Mouse (Mus musculus) effector memory CD4-positive, alpha-beta T cell, adult 5 months (primary cell): Measurements from ENCODE around the gene Zfp119b. TPM values are rescaled to one million over a fixed set of nuclear protein-coding genes. Genes with fewer than 3 reads are reported as not detected.

Experiments
- polyA plus RNA-seq: library from polyadenylated mRNA; unstranded; fragments of 100-300 nt; shearing (Covaris generic); gene quantifications from one replicate; pipeline ENCODE4 v1.2.1, GENCODE M21; 2017

Zfp119b gene
- polyA plus RNA-seq: 5.7 TPM

DNA sequence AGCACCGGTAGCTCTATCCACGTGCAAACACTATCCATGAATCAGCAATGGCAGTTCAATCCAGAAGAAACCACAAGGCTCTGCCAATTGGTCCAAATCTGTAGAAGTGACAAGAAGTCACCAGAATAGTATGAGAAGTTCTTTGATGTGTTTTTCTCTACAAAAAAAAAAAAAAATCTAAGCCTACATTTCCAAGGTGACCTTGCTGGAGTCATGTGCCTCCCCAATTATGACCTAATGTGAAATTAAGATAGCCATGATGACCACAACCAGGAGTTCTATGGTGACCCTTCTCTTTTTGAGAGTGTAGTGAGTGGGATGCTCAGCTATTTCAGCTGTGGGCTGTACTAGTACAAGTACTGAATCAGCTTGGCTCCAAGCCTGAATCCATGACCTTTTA lies at the start of gene Zfp119b:
Gene Zfp119b (minus strand): TSS at position 101 of the 400 bp plus-strand sequence.

DNA sequence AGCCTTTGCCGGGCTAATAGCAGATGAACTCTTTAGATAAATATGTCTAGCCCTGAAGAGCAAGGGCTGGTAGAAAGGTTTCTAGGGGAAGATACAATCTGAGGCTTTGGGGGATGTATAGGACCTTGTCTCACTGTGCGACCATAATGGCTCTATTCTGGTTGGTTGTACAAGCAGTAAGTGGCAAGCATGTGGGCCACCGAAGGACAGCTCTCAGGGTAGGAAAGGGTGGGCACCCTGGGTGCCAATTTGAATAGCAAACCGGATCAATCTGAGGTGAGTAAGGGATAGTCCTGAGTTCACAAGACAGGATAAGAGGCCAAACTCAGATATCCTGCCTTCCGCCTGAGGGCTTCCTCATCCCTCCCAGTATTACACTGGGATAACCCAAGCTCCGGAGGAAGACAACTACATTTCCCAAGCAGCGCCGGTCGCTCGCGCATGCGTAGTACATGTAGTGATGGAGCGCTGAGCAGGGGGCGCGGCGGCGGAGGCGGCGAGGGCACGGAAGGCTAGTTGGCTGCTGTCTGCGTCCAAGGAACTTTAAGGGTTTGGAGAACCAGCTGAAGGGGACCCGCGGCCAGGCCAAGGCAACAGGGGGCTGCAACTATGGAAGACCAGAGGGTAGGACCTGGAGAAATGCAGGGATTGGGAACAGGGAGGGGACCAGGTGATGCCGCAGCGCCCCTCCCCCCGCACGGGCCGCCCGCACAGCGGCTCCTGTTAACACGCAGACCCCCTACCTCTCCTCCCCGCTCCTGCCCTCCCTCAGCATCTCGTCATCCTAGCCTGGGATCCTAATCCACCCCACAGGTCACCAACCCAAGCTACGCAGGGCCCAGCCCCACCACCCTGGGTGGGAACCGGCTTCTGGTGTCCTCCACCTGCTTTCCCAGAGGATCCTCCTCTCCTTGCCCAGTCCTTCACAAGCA lies 37.0 kb upstream of the Zfp119b start, which contains the start of gene Fsd1:
Gene Fsd1 (plus strand): TSS at position 480 of the 932 bp plus-strand sequence.

DNA sequence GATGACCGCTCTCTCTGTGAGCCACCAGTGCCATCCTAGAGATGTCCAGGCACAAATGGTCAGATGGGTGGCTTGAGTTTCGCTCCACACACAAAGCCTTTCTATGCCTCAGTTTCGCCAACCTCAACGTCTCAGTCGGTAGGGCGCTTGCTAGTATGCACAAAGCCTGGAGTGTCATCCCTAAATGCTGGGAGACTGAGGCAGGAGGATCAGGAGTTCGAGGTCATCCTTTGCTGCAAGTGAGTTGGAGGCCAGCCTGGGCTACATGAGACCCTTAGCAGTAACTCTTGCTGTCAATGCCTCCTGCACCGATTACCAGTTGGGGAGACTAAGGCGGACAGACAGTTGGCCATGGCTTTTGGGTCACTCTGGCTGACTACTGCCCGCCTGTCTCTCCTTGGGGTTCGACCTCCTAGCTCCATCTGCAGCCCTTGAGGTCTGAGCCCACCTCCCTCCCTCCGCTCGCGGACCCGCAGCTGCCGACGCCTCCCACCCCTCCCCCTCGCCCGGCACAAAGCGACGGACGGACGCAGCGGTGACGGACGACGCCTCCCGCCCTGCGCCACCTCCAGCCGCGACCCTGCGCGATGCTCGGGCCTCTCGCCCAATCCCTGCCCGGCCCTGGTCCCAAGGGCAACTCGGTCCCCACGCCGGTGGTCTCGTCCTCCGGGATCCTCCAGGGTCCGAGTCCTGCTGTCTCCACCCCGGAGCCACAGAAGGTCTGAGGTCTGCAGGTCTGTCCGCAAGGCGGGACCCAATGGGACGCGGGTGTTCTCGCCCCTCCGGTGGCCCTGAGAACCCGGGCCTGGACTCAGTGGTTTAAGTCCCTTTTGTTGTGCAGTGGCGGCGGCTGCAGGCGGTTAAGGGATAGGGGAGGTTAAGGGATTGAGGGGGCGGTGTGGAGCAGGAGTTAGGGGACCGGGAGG lies 20.9 kb upstream of the Zfp119b start, which contains the start of gene Shd:
Gene Shd (plus strand): TSS at position 502 of the 926 bp plus-strand sequence.

DNA sequence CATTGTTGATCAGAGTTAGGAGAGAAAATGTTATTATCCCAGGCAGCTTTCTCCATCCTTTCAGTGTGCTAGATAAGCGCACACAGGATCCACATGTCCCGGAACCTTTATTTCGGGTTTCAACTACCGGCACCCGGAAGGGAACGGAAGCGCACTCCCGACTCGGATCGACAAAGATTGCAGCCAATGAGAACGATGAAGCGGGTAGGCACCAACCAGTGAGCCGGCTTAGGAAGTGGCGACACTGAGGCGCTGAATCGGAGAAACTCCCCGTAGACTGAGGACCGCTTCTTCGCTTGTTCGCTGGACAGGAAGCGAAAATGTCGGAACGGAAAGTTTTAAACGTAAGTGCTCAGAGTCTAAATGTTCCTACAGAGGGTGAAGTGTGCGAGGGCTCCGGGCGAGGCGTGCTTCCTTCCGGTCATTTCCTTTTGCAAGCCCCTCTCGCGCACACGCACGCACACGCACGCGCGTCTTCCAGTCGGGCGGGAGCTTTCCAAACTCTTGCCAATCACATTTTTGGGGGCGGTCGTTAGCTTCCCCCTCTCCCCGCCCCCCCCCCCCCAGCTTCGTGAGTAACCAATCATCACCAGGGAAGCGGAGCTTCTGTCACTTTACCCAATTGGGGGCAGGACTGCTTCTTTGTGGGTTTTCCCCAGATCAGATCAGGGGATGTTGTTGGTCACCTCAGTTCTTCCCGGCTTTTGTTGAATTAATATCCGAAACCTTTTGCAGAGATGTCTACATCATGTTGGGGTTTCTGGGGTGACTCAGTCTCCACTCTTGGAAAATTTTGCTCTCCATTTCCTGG lies 9.8 kb upstream of the Zfp119b start, which contains the start of gene Yju2:
Gene Yju2 (plus strand): TSS at position 182 of the 811 bp plus-strand sequence.

DNA sequence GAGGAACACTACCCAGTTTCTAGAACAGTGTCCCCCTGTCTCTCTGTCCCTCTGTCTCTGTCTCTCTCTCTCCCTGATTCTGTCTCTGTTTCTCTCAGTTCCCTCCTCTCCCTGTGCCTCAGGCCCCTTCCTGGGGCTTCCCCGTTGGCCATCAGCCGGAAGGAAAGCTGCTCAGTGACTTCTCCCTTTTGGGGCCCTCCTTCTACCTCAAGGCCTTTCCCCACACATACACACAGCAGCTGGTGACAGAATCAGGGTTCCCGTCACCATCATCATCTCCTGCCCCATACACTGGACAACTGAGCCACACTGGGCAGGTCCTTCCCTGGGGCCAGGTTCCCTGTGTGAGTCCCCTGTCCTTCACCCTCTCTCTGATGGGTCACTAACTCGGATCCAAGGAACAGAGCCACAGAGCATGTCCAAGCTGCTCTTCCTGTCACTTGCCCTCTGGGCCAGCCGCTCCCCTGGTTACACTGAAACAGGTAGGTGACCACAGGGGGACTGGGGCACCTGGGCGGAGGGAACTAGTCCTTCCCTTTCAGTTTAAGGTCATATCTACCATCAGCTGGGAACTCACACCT lies 3.2 kb upstream of the Zfp119b start, which contains the start of gene Ebi3:
Gene Ebi3 (plus strand): TSS at position 194 of the 581 bp plus-strand sequence.

Other genes with a start within 250 kb of the Zfp119b start
- 9.9 TPM for gene Pot1b, start 236.9 kb downstream of the Zfp119b start, polyA plus RNA-seq
- 0.17 TPM for gene Adgre4, start 199.5 kb downstream of the Zfp119b start, polyA plus RNA-seq
- 13.8 TPM for gene Zfp119a, start 70.6 kb downstream of the Zfp119b start, polyA plus RNA-seq
- gene Zfp959, start 57.4 kb downstream of the Zfp119b start, polyA plus RNA-seq: 31.9 TPM
- gene Ebi3, start 3.1 kb upstream of the Zfp119b start, polyA plus RNA-seq: 1.8 TPM
- 33.0 TPM for gene Yju2, start 9.6 kb upstream of the Zfp119b start, polyA plus RNA-seq
- gene Shd, start 21.0 kb upstream of the Zfp119b start, polyA plus RNA-seq: 0.41 TPM
- gene Fsd1, start 37.0 kb upstream of the Zfp119b start, polyA plus RNA-seq: not detected
- 0.31 TPM for gene Stap2, start 56.1 kb upstream of the Zfp119b start, polyA plus RNA-seq
- gene Mpnd, start 56.2 kb upstream of the Zfp119b start, polyA plus RNA-seq: 138 TPM
- 124 TPM for gene Sh3gl1, start 87.1 kb upstream of the Zfp119b start, polyA plus RNA-seq
- gene Chaf1a, start 90.9 kb upstream of the Zfp119b start, polyA plus RNA-seq: 1.5 TPM
- gene Ubxn6, start 125.5 kb upstream of the Zfp119b start, polyA plus RNA-seq: 63.5 TPM
- 113 TPM for gene Hdgfl2, start 130.1 kb upstream of the Zfp119b start, polyA plus RNA-seq
- gene Plin4, start 160.3 kb upstream of the Zfp119b start, polyA plus RNA-seq: not detected
- not detected for gene Plin5, start 168.1 kb upstream of the Zfp119b start, polyA plus RNA-seq
- gene Lrg1, start 172.5 kb upstream of the Zfp119b start, polyA plus RNA-seq: not detected
- 0.16 TPM for gene Sema6b, start 190.8 kb upstream of the Zfp119b start, polyA plus RNA-seq
- 19.0 TPM for gene Tnfaip8l1, start 213.0 kb upstream of the Zfp119b start, polyA plus RNA-seq
- gene Mydgf, start 234.4 kb upstream of the Zfp119b start, polyA plus RNA-seq: 49.2 TPM